Mouse (Mus musculus): ENCODE data around the gene Tmem246.

GRCm38 (mm10) chr4:49535675-49536294, 61.9 kb downstream of the Tmem246 start:
- TF ChIP-seq POLR2A (IDR thresholded peaks at IDR 0.05; ENCODE audit: low read depth, low read length): no peak
- no peak for TF ChIP-seq CTCF (IDR thresholded peaks at IDR 0.05; ENCODE audit: extremely low read depth, insufficient read depth, insufficient read length, insufficient replicate concordance)
